Mouse (Mus musculus): ENCODE measurements at regions not wholly inside any gene's neighbourhood (a gene's known extent, or its start where the extent isn't known, plus 50 kb on each side); places are given as distances from the start of the nearest gene placed in this dataset.
A peak's percentile ranks its signal among the peaks of the same experiment; 100 is the strongest.

- Histone ChIP-seq H3K9ac (replicated peaks) (no peak overlapping the region), H3K36me3 (replicated peaks; ENCODE audit: insufficient read depth, low read length) (no peaks in the 10 kb centered on the region), H3K4me1 (ENCODE audit: insufficient read depth) (no peaks in the 10 kb centered on the region), H3K27ac (ENCODE audit: low read depth) (no peak overlapping the region), H3K4me3 (ENCODE audit: low read depth, low read length) (no peak overlapping the region), H3K27me3 (ENCODE audit: insufficient read depth, low read length) (no peaks in the 10 kb centered on the region), H3K4me2 (ENCODE audit: low read depth, low read length) (no peak overlapping the region), H3K9me3 (ENCODE audit: low read length) (no peaks in the 10 kb centered on the region)
- no peak for TF ChIP-seq EP300 (IDR thresholded peaks at IDR 0.05; ENCODE audit: low read depth)
- DNase-seq, result peak; percentile 10
- ATAC-seq, result no peak
- WGBS (ENCODE audit: insufficient replicate concordance), result 73% methylated on average over 1 of the region's 1 CpGs
These were observed 77.8 kb upstream of the Trpm1 start for GRCm38 (mm10) chr7:64075696-64076313.

- no peak for ATAC-seq
- Histone ChIP-seq H3K9me3 (ENCODE audit: low read length) (no peaks in the 10 kb centered on the region), H3K4me1 (ENCODE audit: insufficient read depth) (no peaks in the 10 kb centered on the region), H3K9ac (replicated peaks) (no peak overlapping the region), H3K36me3 (replicated peaks; ENCODE audit: insufficient read depth, low read length) (no peaks in the 10 kb centered on the region), H3K27ac (ENCODE audit: low read depth) (no peak overlapping the region), H3K27me3 (ENCODE audit: insufficient read depth, low read length) (no peaks in the 10 kb centered on the region), H3K4me3 (ENCODE audit: low read depth, low read length) (no peak overlapping the region), H3K4me2 (ENCODE audit: low read depth, low read length) (no peak overlapping the region)
- DNase-seq, result peak; percentile 10
- TF ChIP-seq EP300 (IDR thresholded peaks at IDR 0.05; ENCODE audit: low read depth) (no peak), CTCF (IDR thresholded peaks at IDR 0.05; ENCODE audit: low read depth) (no peak)
- 87% methylated on average over 4 of the region's 4 CpGs for WGBS (ENCODE audit: insufficient replicate concordance)
These were observed 78.9 kb upstream of the Trpm1 start for GRCm38 (mm10) chr7:64074661-64075234.

GRCm38 (mm10) chr7:64074186-64074585 is 79.4 kb upstream of the Trpm1 start:
- Histone ChIP-seq H3K4me3 (ENCODE audit: low read depth, low read length) (no peak overlapping the region), H3K9me3 (ENCODE audit: low read length) (no peaks in the 10 kb centered on the region), H3K9ac (replicated peaks) (no peak overlapping the region), H3K4me1 (ENCODE audit: insufficient read depth) (no peaks in the 10 kb centered on the region), H3K27me3 (ENCODE audit: insufficient read depth, low read length) (no peaks in the 10 kb centered on the region), H3K4me2 (ENCODE audit: low read depth, low read length) (no peak overlapping the region), H3K27ac (ENCODE audit: low read depth) (no peak overlapping the region), H3K36me3 (replicated peaks; ENCODE audit: insufficient read depth, low read length) (no peaks in the 10 kb centered on the region)
- DNase-seq (no peak), ATAC-seq (no peak)
- TF ChIP-seq EP300 (IDR thresholded peaks at IDR 0.05; ENCODE audit: low read depth), result no peak
- no peak for TF ChIP-seq CTCF (IDR thresholded peaks at IDR 0.05; ENCODE audit: low read depth)
- WGBS (ENCODE audit: insufficient replicate concordance), result 84% methylated on average over 4 of the region's 4 CpGs

- H3K27me3 ChIP-seq (ENCODE audit: insufficient read depth, low read length), result no peaks in the 10 kb centered on the region
- H3K9me3 ChIP-seq (ENCODE audit: low read length), result no peaks in the 10 kb centered on the region
- H3K9ac ChIP-seq (replicated peaks), result no peak overlapping the region
- peak; percentile 11 for DNase-seq
- H3K36me3 ChIP-seq (replicated peaks; ENCODE audit: insufficient read depth, low read length), result no peaks in the 10 kb centered on the region
- H3K27ac ChIP-seq (ENCODE audit: low read depth), result no peak overlapping the region
- H3K4me3 ChIP-seq (ENCODE audit: low read depth, low read length), result no peak overlapping the region
- WGBS (ENCODE audit: insufficient replicate concordance), result 77% methylated on average over 3 of the region's 3 CpGs
- ATAC-seq, result no peak
- no peak overlapping the region for H3K4me2 ChIP-seq (ENCODE audit: low read depth, low read length)
- no peak for TF ChIP-seq CTCF (IDR thresholded peaks at IDR 0.05; ENCODE audit: low read depth)
- no peaks in the 10 kb centered on the region for H3K4me1 ChIP-seq (ENCODE audit: insufficient read depth)
These were observed 79.9 kb upstream of the Trpm1 start for GRCm38 (mm10) chr7:64073781-64074180.

GRCm38 (mm10) chr7:64070930-64071329 is 82.7 kb upstream of the Trpm1 start:
- H3K9me3 ChIP-seq (ENCODE audit: low read length), result no peaks in the 10 kb centered on the region
- TF ChIP-seq EP300 (IDR thresholded peaks at IDR 0.05; ENCODE audit: low read depth), result no peak
- no peak for TF ChIP-seq CTCF (IDR thresholded peaks at IDR 0.05; ENCODE audit: low read depth)
- 73% methylated on average over 5 of the region's 5 CpGs for WGBS (ENCODE audit: insufficient replicate concordance)
- no peak overlapping the region for H3K27ac ChIP-seq (ENCODE audit: low read depth)
- H3K9ac ChIP-seq (replicated peaks), result no peak overlapping the region
- no peaks in the 10 kb centered on the region for H3K36me3 ChIP-seq (replicated peaks; ENCODE audit: insufficient read depth, low read length)
- DNase-seq (no peak), ATAC-seq (no peak)
- H3K27me3 ChIP-seq (ENCODE audit: insufficient read depth, low read length), result no peaks in the 10 kb centered on the region
- H3K4me2 ChIP-seq (ENCODE audit: low read depth, low read length), result no peak overlapping the region
- H3K4me3 ChIP-seq (ENCODE audit: low read depth, low read length), result no peak overlapping the region
- no peaks in the 10 kb centered on the region for H3K4me1 ChIP-seq (ENCODE audit: insufficient read depth)

- TF ChIP-seq EP300 (IDR thresholded peaks at IDR 0.05; ENCODE audit: low read depth), result no peak
- no peak for TF ChIP-seq CTCF (IDR thresholded peaks at IDR 0.05; ENCODE audit: low read depth)
- H3K9me3 ChIP-seq (ENCODE audit: low read length), result no peaks in the 10 kb centered on the region
- H3K27ac ChIP-seq (ENCODE audit: low read depth), result no peak overlapping the region
- peaks cover 4% of the 10 kb centered on the region; the same call in 1 of the 2 replicates for H3K4me1 ChIP-seq (ENCODE audit: insufficient read depth)
- no peak overlapping the region for H3K9ac ChIP-seq (replicated peaks)
- no peak for ATAC-seq
- H3K4me3 ChIP-seq (ENCODE audit: low read depth, low read length), result no peak overlapping the region
- DNase-seq, result no peak
- WGBS (ENCODE audit: insufficient replicate concordance), result 79% methylated on average over 23 of the region's 23 CpGs
- no peak overlapping the region for H3K4me2 ChIP-seq (ENCODE audit: low read depth, low read length)
- no peaks in the 10 kb centered on the region for H3K27me3 ChIP-seq (ENCODE audit: insufficient read depth, low read length)
- H3K36me3 ChIP-seq (replicated peaks; ENCODE audit: insufficient read depth, low read length), result no peaks in the 10 kb centered on the region
These were observed 87.9 kb upstream of the Trpm1 start for GRCm38 (mm10) chr7:64065529-64066247.

All from liver, postnatal 0 days (tissue).